Mouse (Mus musculus) megakaryocyte, embryonic 14.5 days (primary cell): ENCODE data around the gene Gm13283.

Experiments
- FLI1 ChIP-seq: IDR thresholded peaks from 2 replicates; pipeline ENCODE4 v1.6.1; 2012; ENCODE audit warnings: low read length, inconsistent platforms, mixed read lengths
- GATA1 ChIP-seq: IDR thresholded peaks from 3 replicates; pipeline ENCODE4 v1.6.1; 2012; ENCODE audit warnings: mixed read lengths, low read length, inconsistent platforms, borderline replicate concordance

GRCm38 (mm10) chr4:88726727-88727126 lies 33.2 kb upstream of the Gm13283 start:
- TF ChIP-seq GATA1, result no peak
- TF ChIP-seq FLI1, result no peak
